Mouse (Mus musculus) hindbrain, embryonic 11.5 days (tissue): ENCODE measurements around the gene Pth2. TPM values are rescaled to one million over a fixed set of nuclear protein-coding genes. Genes with fewer than 3 reads are reported as not detected.

Source experiments
- ATAC-seq: fragments of 200-750 bp; cut with Nextera tagmentation; 2 replicates; pipeline ENCODE4 v1.8.0; 2017; ENCODE audit warnings: mild to moderate bottlenecking, moderate TSS enrichment, moderate library complexity; ENCODE audit not compliant: low FRiP score
- DNase-seq: peaks from one replicate; pipeline ENCODE4 v3.0.0-alpha.2; 2015; ENCODE audit warnings: low spot score
- H3K27ac ChIP-seq: fragments of 300-500 bp; sonication (generic); 2 replicates; pipeline ENCODE4 v1.5.1; 2014; ENCODE audit warnings: mild to moderate bottlenecking, low read depth, low read length
- H3K27me3 ChIP-seq: fragments of 300-500 bp; sonication (generic); 2 replicates; pipeline ENCODE4 v1.6.1; 2014; ENCODE audit warnings: mild to moderate bottlenecking, low read length, moderate library complexity, mixed read lengths; ENCODE audit not compliant: control insufficient read depth, insufficient read depth
- H3K36me3 ChIP-seq: fragments of 300-500 bp; sonication (generic); 2 replicates; pipeline ENCODE4 v1.6.1; 2014; ENCODE audit warnings: mild to moderate bottlenecking, low read length, moderate library complexity, mixed read lengths; ENCODE audit not compliant: control insufficient read depth, insufficient read depth
- H3K4me1 ChIP-seq: fragments of 300-500 bp; sonication (generic); replicated peaks from 2 replicates; pipeline ENCODE4 v1.6.1; 2014; ENCODE audit warnings: low read length, mixed read lengths; ENCODE audit not compliant: control insufficient read depth, insufficient read depth
- H3K4me2 ChIP-seq: fragments of 300-500 bp; sonication (generic); replicated peaks from 2 replicates; pipeline ENCODE4 v1.6.1; 2014; ENCODE audit warnings: mild to moderate bottlenecking, low read depth, low read length
- H3K4me3 ChIP-seq: fragments of 300-500 bp; sonication (generic); 2 replicates; pipeline ENCODE4 v1.5.1; 2014; ENCODE audit warnings: low read depth, low read length
- H3K9ac ChIP-seq: fragments of 300-500 bp; sonication (generic); 2 replicates; pipeline ENCODE4 v1.6.1; 2014; ENCODE audit warnings: low read depth, low read length
- H3K9me3 ChIP-seq: fragments of 300-500 bp; sonication (generic); 2 replicates; pipeline ENCODE4 v1.6.1; 2016; ENCODE audit warnings: low read length; ENCODE audit not compliant: control insufficient read depth
- WGBS: fragments of 180-500 bp; shearing (Covaris S2); extraction: QIAGEN DNeasy Blood & Tissue Kit; methylation state at CpG from one replicate; pipeline ENCODE4 v1.1.7; 2014; 5-methylcytosine and 5-hydroxymethylcytosine counted together
- polyA plus RNA-seq: library from polyadenylated mRNA; unstranded; fragments of >200 nt; fragmentation: Nextera tagmentation; extraction: Ambion mirVana; gene quantifications from 2 replicates; pipeline ENCODE4 v1.2.1, GENCODE M21; 2014

Gene Pth2
- polyA plus RNA-seq, 1 experiment from 2014 or later, result not detected

DNA sequence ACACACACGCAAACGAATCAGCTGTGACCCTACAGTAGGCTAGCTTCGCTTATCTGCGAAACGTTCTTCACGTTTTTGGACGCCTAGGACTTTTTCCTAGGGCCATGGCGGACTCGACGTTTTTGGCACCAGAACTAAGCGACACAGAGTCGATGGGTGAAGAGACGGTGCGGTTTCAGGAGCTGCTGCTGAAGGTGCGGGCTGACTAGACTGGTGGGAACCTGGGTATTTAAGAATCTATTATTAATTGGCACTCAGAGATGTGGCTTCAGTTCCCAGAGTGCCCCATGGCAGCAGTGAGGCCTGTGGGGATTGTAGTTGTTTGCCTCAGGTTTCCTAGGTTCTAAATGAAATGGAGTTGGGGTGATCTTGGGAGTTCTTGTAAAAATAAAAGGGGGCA is 24.6 kb upstream of the Pth2 start:
- Histone ChIP-seq H3K27me3 (no peaks in the 10 kb centered on the region), H3K4me3 (no peak overlapping the region), H3K9ac (no peak overlapping the region), H3K36me3 (0 out of 2 replicates have a peak, but pooled peaks cover 2% of the 10 kb centered on the region), H3K4me1 (peaks cover 2% of the 10 kb centered on the region; the same call in 1 of the 2 replicates), H3K4me2 (no peak overlapping the region), H3K27ac (no peak overlapping the region), H3K9me3 (no peaks in the 10 kb centered on the region)
- ATAC-seq, result no peak
- WGBS, result 97% methylated on average over 15 of the region's 15 CpGs
- no peak for DNase-seq

DNA sequence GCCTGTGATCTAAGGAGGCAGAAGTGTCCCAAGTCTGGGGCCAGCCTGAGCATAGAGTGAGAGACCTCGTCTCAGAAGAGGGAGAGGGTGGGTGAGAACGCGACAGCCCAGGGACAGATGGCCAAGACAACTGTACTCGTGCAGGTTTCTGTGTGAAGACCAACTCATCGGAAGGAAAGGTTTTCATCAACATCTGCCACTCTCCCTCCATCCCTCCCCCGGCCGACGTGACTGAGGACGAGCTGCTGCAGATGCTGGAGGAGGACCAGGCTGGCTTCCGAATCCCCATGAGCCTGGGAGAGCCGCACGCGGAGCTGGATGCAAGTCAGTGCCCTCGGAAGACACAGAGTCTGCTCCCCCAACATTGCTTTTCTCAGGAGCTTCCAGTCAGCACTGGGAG is 23.3 kb upstream of the Pth2 start:
- no peaks in the 10 kb centered on the region for H3K9me3 ChIP-seq
- ATAC-seq (no peak), DNase-seq (no peak)
- WGBS, result 89% methylated on average over 14 of the region's 14 CpGs
- no peak overlapping the region for H3K9ac ChIP-seq
- peaks cover under 1% of the 10 kb centered on the region; the same call in 1 of the 2 replicates for H3K27me3 ChIP-seq
- H3K4me1 ChIP-seq, result peaks cover 4% of the 10 kb centered on the region; the same call in 1 of the 2 replicates
- H3K36me3 ChIP-seq, result 0 out of 2 replicates have a peak, but pooled peaks cover 2% of the 10 kb centered on the region
- no peak overlapping the region for H3K4me3 ChIP-seq
- no peak overlapping the region for H3K27ac ChIP-seq
- no peak overlapping the region for H3K4me2 ChIP-seq

DNA sequence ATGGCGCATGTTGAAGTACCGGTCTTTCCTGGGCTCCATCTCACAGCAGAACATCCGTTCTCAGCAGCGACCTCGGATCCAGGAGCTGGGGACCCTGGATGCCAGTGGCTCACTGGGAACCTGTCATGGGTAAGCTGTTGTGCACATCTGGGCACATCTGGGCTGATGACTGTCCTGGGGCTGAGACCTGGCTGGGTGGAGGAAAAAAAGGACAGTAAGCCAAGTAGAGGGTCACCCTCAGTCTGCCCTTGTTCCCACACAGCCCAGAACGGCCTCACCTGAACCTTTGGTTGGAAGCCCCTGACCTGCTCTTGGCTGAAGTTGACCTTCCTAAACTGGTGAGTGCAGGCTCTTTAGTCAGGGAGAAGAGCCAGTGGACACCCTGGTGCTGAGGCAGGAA is 21.8 kb upstream of the Pth2 start:
- no peak overlapping the region for H3K4me2 ChIP-seq
- H3K36me3 ChIP-seq, result 0 out of 2 replicates have a peak, but pooled peaks cover 2% of the 10 kb centered on the region
- H3K27me3 ChIP-seq, result peaks cover 16% of the 10 kb centered on the region
- no peak overlapping the region for H3K4me3 ChIP-seq
- H3K9ac ChIP-seq, result no peak overlapping the region
- 92% methylated on average over 6 of the region's 6 CpGs for WGBS
- no peaks in the 10 kb centered on the region for H3K9me3 ChIP-seq
- H3K4me1 ChIP-seq, result peaks cover 10% of the 10 kb centered on the region
- ATAC-seq (no peak), DNase-seq (no peak)
- H3K27ac ChIP-seq, result no peak overlapping the region

DNA sequence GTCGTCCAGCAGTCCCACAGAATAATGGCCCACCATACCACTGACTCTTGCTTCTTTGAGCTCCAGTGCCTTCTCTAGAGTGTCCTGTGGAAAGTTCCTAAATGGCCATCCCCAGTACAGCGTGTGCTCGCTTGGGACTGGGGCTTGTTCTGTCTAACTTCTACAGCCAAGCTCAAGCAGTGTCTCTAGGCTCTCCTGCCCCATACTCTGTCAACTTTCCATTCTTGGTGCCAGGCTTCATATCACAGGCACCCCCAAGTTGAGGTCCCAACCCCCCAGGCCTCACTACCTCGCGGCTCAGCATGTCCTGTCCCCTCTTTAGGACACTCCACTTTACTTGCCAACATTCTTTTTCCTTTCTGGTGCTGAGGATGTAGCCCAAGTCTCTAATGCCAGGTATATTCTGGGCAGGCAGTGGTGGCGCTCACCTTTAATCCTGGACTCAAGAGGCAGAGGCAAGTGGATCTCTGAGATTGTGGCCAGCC is 20.4 kb upstream of the Pth2 start:
- no peak for ATAC-seq

DNA sequence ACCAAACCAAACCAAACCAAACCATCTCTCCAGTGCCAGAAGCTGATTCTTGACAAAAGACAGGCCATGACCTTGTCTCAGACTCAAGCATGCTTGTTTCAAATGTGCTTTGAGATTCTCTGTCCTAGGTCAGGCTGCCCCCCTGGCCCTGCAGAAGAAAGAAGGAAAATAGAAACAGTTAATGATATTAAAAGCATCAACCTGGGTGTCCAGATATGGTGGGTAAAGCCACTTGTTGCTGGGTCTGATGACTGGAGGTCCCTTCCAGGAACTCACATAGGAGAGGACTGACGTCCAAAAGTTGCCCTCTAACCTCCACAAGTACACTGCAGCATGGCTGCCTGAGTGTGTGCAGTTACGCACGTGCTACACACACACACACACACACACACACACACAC is 19.9 kb upstream of the Pth2 start:
- Histone ChIP-seq H3K9ac (no peak overlapping the region), H3K27me3 (peaks cover 34% of the 10 kb centered on the region), H3K4me3 (no peak overlapping the region), H3K27ac (no peak overlapping the region), H3K4me1 (peaks cover 9% of the 10 kb centered on the region), H3K9me3 (no peaks in the 10 kb centered on the region), H3K4me2 (no peak overlapping the region), H3K36me3 (0 out of 2 replicates have a peak, but pooled peaks cover 2% of the 10 kb centered on the region)
- 94% methylated on average over 3 of the region's 3 CpGs for WGBS
- ATAC-seq (no peak), DNase-seq (no peak)

More for the DNA sequence above, 20.4 kb upstream of the Pth2 start:
- Histone ChIP-seq H3K4me2 (no peak overlapping the region), H3K4me3 (no peak overlapping the region), H3K4me1 (peaks cover 9% of the 10 kb centered on the region), H3K27me3 (peaks cover 29% of the 10 kb centered on the region), H3K36me3 (0 out of 2 replicates have a peak, but pooled peaks cover 2% of the 10 kb centered on the region), H3K9ac (no peak overlapping the region), H3K9me3 (no peaks in the 10 kb centered on the region), H3K27ac (no peak overlapping the region)
- DNase-seq, result no peak
- WGBS, result 94% methylated on average over 6 of the region's 6 CpGs

DNA sequence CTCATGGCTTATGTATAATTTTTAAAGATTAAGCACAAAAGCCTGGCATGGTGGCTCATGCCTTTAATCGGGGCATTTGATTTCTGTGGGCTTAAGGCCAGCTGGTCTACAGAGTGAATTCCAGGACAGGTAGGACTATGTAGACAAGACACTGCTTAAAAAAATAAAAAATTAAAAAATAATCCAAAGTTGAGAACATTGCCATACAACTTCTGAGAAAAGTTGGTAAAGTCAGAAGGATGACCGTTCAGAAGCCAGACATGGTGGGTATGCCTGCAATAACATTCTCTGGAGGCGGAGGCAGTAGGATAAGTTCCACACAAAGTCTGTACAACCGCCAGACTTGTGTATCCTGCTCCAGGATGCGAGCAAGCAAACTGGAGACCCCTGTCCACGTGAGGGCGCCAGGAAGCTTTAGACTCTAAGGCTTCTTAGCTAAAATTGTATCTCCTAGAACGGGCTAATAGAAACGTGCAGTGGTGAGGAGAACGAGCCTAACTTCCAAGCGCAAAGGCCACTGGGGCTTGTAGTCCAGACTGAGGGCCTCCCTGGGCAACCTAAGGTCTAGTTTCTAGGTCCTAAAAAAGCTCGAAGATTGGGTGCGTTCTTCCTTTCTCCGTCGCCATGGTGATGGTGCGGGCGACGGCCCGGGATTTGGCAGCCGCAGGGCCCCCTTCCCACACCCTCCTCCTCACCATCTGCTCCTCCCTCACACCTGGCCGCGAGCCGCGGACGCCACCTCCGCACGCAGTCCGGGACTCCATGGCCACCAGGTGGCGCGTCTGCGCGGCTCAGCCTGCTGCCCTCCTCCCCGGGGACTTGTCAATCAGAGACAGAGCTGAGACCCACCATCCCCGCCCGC is 19.0 kb upstream of the Pth2 start:
- 5% methylated on average over 35 of the region's 35 CpGs for WGBS
- Histone ChIP-seq H3K27ac (no peak overlapping the region), H3K9ac (no peak overlapping the region), H3K27me3 (peaks cover 43% of the 10 kb centered on the region), H3K4me2 (peak overlapping the region; percentile 63), H3K4me1 (peaks cover 9% of the 10 kb centered on the region), H3K36me3 (0 out of 2 replicates have a peak, but pooled peaks cover 2% of the 10 kb centered on the region), H3K4me3 (peak overlapping the region; percentile 26), H3K9me3 (no peaks in the 10 kb centered on the region)
- DNase-seq (peak; percentile 90), ATAC-seq (peak; percentile 86)

DNA sequence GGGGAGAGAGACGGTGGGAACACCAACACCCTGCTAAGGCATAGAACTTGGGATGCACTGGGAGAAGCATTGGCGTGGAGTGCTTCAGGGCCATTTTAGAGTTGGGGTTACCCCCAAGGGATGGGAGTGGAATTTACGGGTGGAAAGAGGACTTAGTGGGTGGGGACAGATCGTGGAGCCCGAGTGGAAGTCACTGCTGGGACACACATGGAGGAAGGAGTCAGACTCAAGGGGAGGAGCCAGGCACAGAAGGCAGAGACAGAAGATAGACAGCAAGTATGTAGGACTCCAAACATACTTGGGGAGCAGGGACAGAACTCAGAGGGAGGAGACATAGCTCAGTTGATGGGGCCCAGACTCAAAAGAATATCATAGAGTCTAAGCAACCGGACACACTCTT is 18.2 kb upstream of the Pth2 start:
- Histone ChIP-seq H3K4me2 (peak overlapping the region; percentile 63), H3K9me3 (no peaks in the 10 kb centered on the region), H3K4me3 (peak overlapping the region; percentile 26), H3K27me3 (peaks cover 49% of the 10 kb centered on the region), H3K9ac (no peak overlapping the region), H3K4me1 (peaks cover 9% of the 10 kb centered on the region), H3K27ac (no peak overlapping the region), H3K36me3 (0 out of 2 replicates have a peak, but pooled peaks cover 2% of the 10 kb centered on the region)
- ATAC-seq (peak; percentile 34; the same call in 1 of the 2 replicates), DNase-seq (peak; percentile 26)
- WGBS, result 24% methylated on average over 6 of the region's 6 CpGs

DNA sequence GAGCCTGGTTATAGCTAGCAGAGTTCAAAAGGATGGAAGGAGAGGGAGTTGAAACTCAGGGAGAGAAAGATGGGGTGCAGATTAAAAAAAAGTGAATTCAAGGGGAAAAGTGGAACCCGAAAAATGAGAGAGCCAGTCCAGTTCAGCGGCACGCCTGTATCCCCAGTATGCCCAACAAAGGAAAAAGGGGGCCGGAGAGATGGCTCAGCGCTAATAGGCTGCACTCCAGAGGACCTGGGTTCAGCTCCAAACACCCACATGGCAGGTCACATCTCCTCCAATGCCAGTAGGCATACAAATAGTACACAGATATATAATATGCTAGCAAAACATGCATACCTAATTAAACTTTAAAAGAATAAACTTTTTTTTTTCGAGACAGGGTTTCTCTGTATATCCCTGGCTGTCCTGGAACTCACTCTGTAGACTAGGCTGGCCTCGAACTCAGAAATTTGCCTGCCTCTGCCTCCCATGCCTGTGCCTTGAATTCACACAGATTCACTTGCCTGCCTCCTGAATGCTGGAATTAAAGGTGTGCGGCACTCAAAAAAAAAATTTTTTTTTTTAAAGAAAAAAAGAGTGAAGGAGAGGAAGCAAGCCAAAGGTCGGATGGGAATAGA is 17.7 kb upstream of the Pth2 start:
- no peak for ATAC-seq
- 0 out of 2 replicates have a peak, but pooled peaks cover 2% of the 10 kb centered on the region for H3K36me3 ChIP-seq
- H3K4me2 ChIP-seq, result no peak overlapping the region
- no peak overlapping the region for H3K4me3 ChIP-seq
- no peaks in the 10 kb centered on the region for H3K9me3 ChIP-seq
- no peak overlapping the region for H3K9ac ChIP-seq
- WGBS, result 72% methylated on average over 9 of the region's 9 CpGs
- H3K4me1 ChIP-seq, result peaks cover 10% of the 10 kb centered on the region
- H3K27ac ChIP-seq, result no peak overlapping the region
- DNase-seq, result no peak
- peaks cover 55% of the 10 kb centered on the region for H3K27me3 ChIP-seq
